Mouse (Mus musculus) hindbrain, postnatal 0 days (tissue): ENCODE measurements around the gene Atg10. TPM values are rescaled to one million over a fixed set of nuclear protein-coding genes. Genes with fewer than 3 reads are reported as not detected.

Source experiments
- ATAC-seq: fragments of 200-750 bp; cut with Nextera tagmentation; 2 replicates; pipeline ENCODE4 v1.8.0; 2017; ENCODE audit warnings: mild to moderate bottlenecking, moderate TSS enrichment, moderate library complexity
- DNase-seq: peaks from one replicate; pipeline ENCODE4 v3.0.0-alpha.2; 2015; ENCODE audit warnings: low spot score
- H3K27ac ChIP-seq: fragments of 300-500 bp; sonication (generic); 2 replicates; pipeline ENCODE4 v1.5.1; 2014; ENCODE audit warnings: mild to moderate bottlenecking
- H3K27me3 ChIP-seq: fragments of 300-500 bp; sonication (generic); 2 replicates; pipeline ENCODE4 v1.6.1; 2014; ENCODE audit warnings: low read length, mixed read lengths; ENCODE audit not compliant: insufficient read depth
- H3K36me3 ChIP-seq: fragments of 300-500 bp; sonication (generic); 2 replicates; pipeline ENCODE4 v1.6.1; 2014; ENCODE audit warnings: low read length, mixed read lengths; ENCODE audit not compliant: insufficient read depth
- H3K4me1 ChIP-seq: fragments of 300-500 bp; sonication (generic); 2 replicates; pipeline ENCODE4 v1.6.1; 2014; ENCODE audit warnings: antibody characterized with exemption, low read length, mixed read lengths; ENCODE audit not compliant: insufficient read depth
- H3K4me2 ChIP-seq: fragments of 300-500 bp; sonication (generic); 2 replicates; pipeline ENCODE4 v1.6.1; 2014; ENCODE audit warnings: low read depth, mild to moderate bottlenecking, low read length, moderate library complexity, mixed read lengths
- H3K4me3 ChIP-seq: fragments of 300-500 bp; sonication (generic); 2 replicates; pipeline ENCODE4 v1.5.1; 2014; ENCODE audit warnings: low read length
- H3K9ac ChIP-seq: fragments of 300-500 bp; sonication (generic); replicated peaks from 2 replicates; pipeline ENCODE4 v1.6.1; 2014; ENCODE audit warnings: mild to moderate bottlenecking, low read length, moderate library complexity, mixed read lengths
- H3K9me3 ChIP-seq: fragments of 300-500 bp; sonication (generic); 2 replicates; pipeline ENCODE4 v1.6.1; 2016; ENCODE audit warnings: low read length, mixed read lengths
- CTCF ChIP-seq: IDR thresholded peaks from 2 replicates; pipeline ENCODE4 v1.5.1; 2016; ENCODE audit warnings: antibody characterized with exemption, control low read depth, low read depth
- WGBS: fragments of 180-500 bp; shearing (Covaris S2); extraction: QIAGEN DNeasy Blood & Tissue Kit; methylation state at CpG from one replicate; pipeline ENCODE4 v1.1.7; 2014; 5-methylcytosine and 5-hydroxymethylcytosine counted together
- polyA plus RNA-seq: library from polyadenylated mRNA; unstranded; fragments of >200 nt; fragmentation: Nextera tagmentation; extraction: Ambion mirVana; gene quantifications from 2 replicates; pipeline ENCODE4 v1.2.1, GENCODE M21; 2015
- total RNA-seq: library from RNA; depleted of rRNA; stranded (reverse); fragments of >200 nt; gene quantifications from 2 replicates; pipeline ENCODE4 v1.2.3, GENCODE M21; 2014

Atg10 gene
- total and polyA plus RNA-seq, 2 experiments from 2014 or later = 5.2 to 13.9 TPM

DNA sequence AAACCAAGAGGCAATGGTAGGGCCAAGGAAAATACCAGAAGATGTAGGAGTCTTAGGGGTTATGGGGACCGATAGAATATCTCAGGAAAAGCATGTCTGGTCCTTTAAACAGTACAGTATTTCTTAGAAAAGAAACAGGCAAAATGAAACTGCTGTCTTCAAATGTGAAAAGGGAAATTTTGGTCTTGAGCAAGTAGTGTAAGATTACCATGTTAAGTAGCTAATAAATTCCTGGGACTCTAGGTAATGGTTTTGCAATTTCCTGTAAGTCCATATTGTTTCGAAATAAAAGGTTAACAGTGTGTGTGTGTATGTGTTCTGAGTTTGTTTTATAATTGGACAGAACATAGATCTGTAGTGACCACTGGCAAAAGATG lies 658 bp upstream of the Atg10 start:
- DNase-seq (no peak), ATAC-seq (0 out of 2 replicates have a peak, but pooled peaks have one; percentile 1)
- peak overlapping the region; percentile 64 for H3K4me2 ChIP-seq
- 87% methylated on average over 2 of the region's 2 CpGs for WGBS
- H3K4me3 ChIP-seq = peak overlapping the region; percentile 74
- 0 out of 2 replicates have a peak, but pooled peaks cover 6% of the 10 kb centered on the region for H3K4me1 ChIP-seq
- H3K27me3 ChIP-seq = no peaks in the 10 kb centered on the region
- H3K27ac ChIP-seq = peak overlapping the region; percentile 90
- H3K9ac ChIP-seq = no peak overlapping the region; the same call in 1 of the 2 replicates
- TF ChIP-seq CTCF = no peak
- no peaks in the 10 kb centered on the region for H3K9me3 ChIP-seq
- no peaks in the 10 kb centered on the region for H3K36me3 ChIP-seq

DNA sequence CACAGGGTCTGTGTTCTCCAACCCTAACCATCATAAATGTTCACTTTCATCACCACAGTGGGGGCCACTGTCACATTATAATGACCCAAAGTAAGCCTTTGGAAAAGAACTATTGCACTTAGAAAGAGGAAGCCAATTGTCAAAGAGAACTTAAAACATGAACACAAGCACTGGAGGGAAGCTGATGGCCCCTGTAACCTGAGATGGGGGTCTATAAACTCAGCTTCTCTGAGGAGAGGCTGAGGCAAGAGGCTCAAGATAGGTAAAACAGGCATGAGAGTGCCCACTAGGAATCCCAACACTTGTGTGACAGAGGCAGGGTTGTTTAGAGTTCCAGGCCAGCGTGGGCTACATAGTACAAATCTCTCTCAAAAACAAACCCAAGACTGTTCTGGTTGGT lies 705 bp downstream of the Atg10 start:
- peak overlapping the region; percentile 90 for H3K27ac ChIP-seq
- H3K36me3 ChIP-seq = no peaks in the 10 kb centered on the region
- ATAC-seq (no peak), DNase-seq (no peak)
- H3K4me3 ChIP-seq = peak overlapping the region; percentile 74
- H3K9ac ChIP-seq = no peak overlapping the region
- H3K4me2 ChIP-seq = peak overlapping the region; percentile 64
- H3K4me1 ChIP-seq = 0 out of 2 replicates have a peak, but pooled peaks cover 6% of the 10 kb centered on the region
- no peaks in the 10 kb centered on the region for H3K9me3 ChIP-seq
- WGBS = 62% methylated on average over 1 of the region's 1 CpGs
- TF ChIP-seq CTCF = no peak
- no peaks in the 10 kb centered on the region for H3K27me3 ChIP-seq

DNA sequence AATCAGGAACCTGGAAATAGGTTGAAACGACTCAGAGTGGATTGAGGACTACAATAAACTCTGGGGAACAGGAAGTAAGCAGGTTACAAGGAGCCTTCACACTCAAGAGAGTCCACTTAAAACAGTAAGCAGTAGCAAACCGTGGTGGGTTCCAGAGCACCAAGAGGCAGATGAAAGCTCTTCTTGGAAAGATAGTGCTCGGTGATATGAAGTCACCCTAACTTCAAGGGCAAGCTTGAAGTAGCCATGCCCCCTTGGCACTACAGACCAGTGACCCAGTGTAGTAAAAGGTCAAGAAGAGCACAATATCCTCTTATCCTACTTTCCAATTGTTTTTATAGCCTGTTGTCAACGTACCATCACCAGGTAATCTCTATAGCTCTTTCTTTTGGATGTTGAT lies 2.1 kb downstream of the Atg10 start:
- no peaks in the 10 kb centered on the region for H3K9me3 ChIP-seq
- no peak overlapping the region for H3K4me3 ChIP-seq
- DNase-seq (no peak), ATAC-seq (no peak)
- H3K9ac ChIP-seq = no peak overlapping the region
- H3K27me3 ChIP-seq = no peaks in the 10 kb centered on the region
- no peak overlapping the region for H3K4me2 ChIP-seq
- H3K27ac ChIP-seq = no peak overlapping the region
- 92% methylated on average over 4 of the region's 4 CpGs for WGBS
- no peak for TF ChIP-seq CTCF
- H3K36me3 ChIP-seq = no peaks in the 10 kb centered on the region
- H3K4me1 ChIP-seq = 0 out of 2 replicates have a peak, but pooled peaks cover 6% of the 10 kb centered on the region

DNA sequence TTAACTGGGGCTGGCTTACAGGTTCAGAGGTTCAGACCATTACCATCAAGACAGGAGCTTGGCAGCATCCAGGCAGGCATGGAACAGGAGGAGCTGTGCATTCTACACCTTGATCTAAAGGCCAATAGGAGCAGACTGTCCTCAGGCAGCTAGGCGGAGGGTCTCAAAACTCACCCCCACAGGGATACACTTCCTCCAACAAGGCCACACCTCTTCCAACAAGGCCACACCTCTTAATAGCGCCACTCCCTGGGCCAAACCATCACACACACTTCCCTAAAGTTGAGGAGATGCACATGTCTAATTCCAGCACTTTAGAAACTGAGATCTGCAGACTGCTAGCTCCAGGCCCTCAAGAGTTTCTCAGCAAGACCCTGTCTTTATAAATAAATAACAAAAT lies 6.1 kb downstream of the Atg10 start:
- ATAC-seq = no peak
- H3K9ac ChIP-seq = no peak overlapping the region
- 90% methylated on average over 2 of the region's 2 CpGs for WGBS

DNA sequence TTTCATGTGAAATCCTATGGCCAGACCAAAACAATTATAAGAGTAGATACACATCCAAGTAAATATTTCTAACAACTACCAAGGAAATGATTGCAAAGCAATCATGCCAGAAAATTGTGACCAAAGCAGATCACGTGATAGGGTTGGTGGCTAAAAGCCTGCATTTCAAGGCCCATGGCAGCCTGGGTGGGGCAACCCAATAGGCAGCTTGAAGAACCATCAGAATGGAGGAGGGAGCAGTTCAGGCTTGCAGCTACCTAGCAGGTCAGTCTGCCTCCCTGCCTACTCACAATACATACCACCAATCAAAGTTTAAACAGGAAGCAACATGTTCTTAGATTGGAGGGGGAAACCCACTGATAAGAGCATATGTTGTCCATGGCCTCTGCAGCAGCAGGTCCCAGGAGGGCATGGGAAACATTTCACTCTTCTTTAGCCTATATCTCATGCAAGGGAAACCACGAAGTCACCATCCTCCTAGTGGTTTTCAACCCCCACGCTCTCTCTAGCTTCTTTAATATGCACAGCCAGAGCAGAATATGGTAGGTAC lies 7.0 kb downstream of the Atg10 start:
- no peak overlapping the region for H3K9ac ChIP-seq
- no peak for TF ChIP-seq CTCF
- 76% methylated on average over 3 of the region's 3 CpGs for WGBS
- DNase-seq (no peak), ATAC-seq (no peak)
- H3K4me2 ChIP-seq = no peak overlapping the region
- no peaks in the 10 kb centered on the region for H3K36me3 ChIP-seq
- no peaks in the 10 kb centered on the region for H3K4me1 ChIP-seq
- no peak overlapping the region for H3K27ac ChIP-seq
- no peaks in the 10 kb centered on the region for H3K27me3 ChIP-seq
- no peak overlapping the region for H3K4me3 ChIP-seq
- H3K9me3 ChIP-seq = no peaks in the 10 kb centered on the region

More for the DNA sequence above, 6.1 kb downstream of the Atg10 start:
- no peaks in the 10 kb centered on the region for H3K36me3 ChIP-seq
- H3K9me3 ChIP-seq = no peaks in the 10 kb centered on the region
- no peak overlapping the region for H3K4me3 ChIP-seq
- H3K4me2 ChIP-seq = no peak overlapping the region
- DNase-seq = no peak
- H3K27me3 ChIP-seq = no peaks in the 10 kb centered on the region
- no peak overlapping the region for H3K27ac ChIP-seq
- no peak for TF ChIP-seq CTCF
- 0 out of 2 replicates have a peak, but pooled peaks cover under 1% of the 10 kb centered on the region for H3K4me1 ChIP-seq

DNA sequence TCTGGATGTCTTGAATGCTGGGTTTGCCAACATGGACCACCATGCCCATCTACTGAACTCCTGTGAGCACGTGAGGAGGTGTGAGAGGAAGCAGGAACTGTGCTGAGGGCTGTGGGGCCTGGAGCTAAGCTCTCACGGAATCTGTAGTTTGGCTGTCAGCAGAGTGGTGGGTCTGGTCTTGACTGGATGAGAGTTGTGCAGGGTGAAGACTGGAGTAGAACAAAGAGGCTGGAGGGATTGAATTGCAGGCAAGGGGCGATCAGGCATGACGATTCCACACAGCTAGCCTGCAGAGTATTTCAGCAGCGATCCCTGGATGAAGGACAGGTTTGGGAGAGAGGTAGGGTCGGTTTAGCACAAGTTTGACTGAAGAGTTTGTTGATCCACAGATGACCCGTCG lies 10.8 kb downstream of the Atg10 start:
- Histone ChIP-seq H3K27ac (no peak overlapping the region), H3K4me3 (no peak overlapping the region), H3K9ac (no peak overlapping the region), H3K9me3 (no peaks in the 10 kb centered on the region), H3K36me3 (no peaks in the 10 kb centered on the region), H3K27me3 (no peaks in the 10 kb centered on the region), H3K4me2 (no peak overlapping the region), H3K4me1 (no peaks in the 10 kb centered on the region)
- 66% methylated on average over 8 of the region's 8 CpGs for WGBS
- ATAC-seq (no peak), DNase-seq (no peak)
- no peak for TF ChIP-seq CTCF

DNA sequence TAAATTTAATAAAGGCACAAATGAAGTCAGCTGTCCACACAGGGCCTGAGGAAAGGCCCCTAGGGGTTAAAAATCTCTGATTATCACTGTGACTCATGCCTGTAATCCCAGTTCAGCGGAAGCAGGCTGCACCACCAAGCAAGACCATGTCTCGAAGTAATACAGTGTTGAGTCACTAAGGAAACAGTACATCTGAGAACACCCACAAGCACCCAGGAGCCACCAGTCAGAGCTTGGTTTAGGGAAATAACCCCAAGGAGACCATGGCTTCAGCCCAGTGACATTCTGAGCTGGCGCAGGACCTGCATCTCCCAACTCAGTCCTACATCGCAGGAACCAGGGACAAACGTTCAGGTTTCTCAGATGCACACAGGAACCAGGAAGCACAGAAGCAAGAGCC lies 17.5 kb downstream of the Atg10 start:
- 87% methylated on average over 5 of the region's 5 CpGs for WGBS

More for the DNA sequence above, 17.5 kb downstream of the Atg10 start:
- TF ChIP-seq CTCF = no peak
- DNase-seq = no peak
- Histone ChIP-seq H3K4me2 (no peak overlapping the region), H3K4me1 (no peaks in the 10 kb centered on the region), H3K27me3 (no peaks in the 10 kb centered on the region), H3K4me3 (no peak overlapping the region), H3K9me3 (no peaks in the 10 kb centered on the region), H3K36me3 (no peaks in the 10 kb centered on the region), H3K27ac (no peak overlapping the region), H3K9ac (no peak overlapping the region)
- no peak for ATAC-seq
